Mouse (Mus musculus): ENCODE measurements around the gene Apbb2.

DNA sequence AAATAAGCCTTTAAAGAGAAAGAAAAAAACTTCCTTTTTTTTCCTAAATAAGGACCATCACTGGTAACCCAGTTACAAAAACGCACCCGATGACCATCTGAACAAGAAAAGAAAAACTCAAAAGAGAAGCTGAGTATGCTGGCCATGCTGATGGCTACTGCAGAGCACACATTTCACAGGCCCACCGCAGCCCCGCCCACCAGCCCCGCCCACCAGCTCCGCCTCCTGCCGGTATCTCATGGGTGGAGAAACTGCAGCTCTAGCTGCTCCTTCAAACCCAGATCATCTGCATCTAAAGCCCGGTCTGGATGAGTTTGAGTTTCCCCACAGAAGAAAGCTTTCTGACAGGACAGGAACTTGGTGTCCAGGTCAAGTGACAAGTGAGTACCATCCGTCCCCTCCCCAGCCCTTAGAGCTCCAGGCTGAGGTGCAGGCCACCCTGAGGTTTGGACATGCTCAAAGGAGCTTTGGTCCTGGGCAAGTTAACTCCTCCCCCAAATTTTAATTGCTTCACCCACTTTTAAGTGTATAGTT lies 16.2 kb downstream of the Apbb2 start:
- TF ChIP-seq CTCF (conservative IDR thresholded peaks at IDR 0.05; ENCODE audit: low read length) (no peak), NANOG (IDR thresholded peaks at IDR 0.05; ENCODE audit: borderline replicate concordance, low read length) (no peak)
